Mouse (Mus musculus) left cerebral cortex, postnatal 36 days (tissue): ENCODE data around the gene Gm21988. TPM values are rescaled to one million over a fixed set of nuclear protein-coding genes. Genes with fewer than 3 reads are reported as not detected.

Source experiments
- DNase-seq, 2 experiments: peaks; one replicate each; pipeline ENCODE4 v3.0.0; 2021 to 2022; ENCODE audit warnings: low spot score in 2 of 2, mixed read lengths in 1 of 2
- intact Hi-C: fragments of 180-260 bp; cut with DNase I; formaldehyde crosslinking; loops from one replicate; pipeline ENCODE4 v1.15.1; 2025
- total RNA-seq, 2 experiments: library from RNA; stranded (reverse); gene quantifications; 2 replicates each; pipeline ENCODE4 v1.2.3; 2021

The Gm21988 gene
- total RNA-seq, 2 experiments from 2014 or later, result 5.3 to 6.4 TPM

GRCm38 (mm10) chr11:70238591-70239440 is 814 bp downstream of the Gm21988 start:
- DNase-seq, result peak in 1 of 2 experiments; percentile 9
- intact Hi-C loops, result no loop called here

GRCm38 (mm10) chr11:70237457-70238167 is 2.0 kb downstream of the Gm21988 start, which contains the start of gene 0610010K14Rik:
Gene 0610010K14Rik, minus strand, starts transcription at chr11:70237914.
- DNase-seq, result peak; percentile 98 to 99
- intact Hi-C loops, result no loop called here

GRCm38 (mm10) chr11:70236717-70237116 is 2.9 kb downstream of the Gm21988 start:
- DNase-seq, result no peak
- intact Hi-C loops, result no loop called here

- intact Hi-C loops, result no loop called here
These were observed 4.3 kb downstream of the Gm21988 start for GRCm38 (mm10) chr11:70235254-70235900.

GRCm38 (mm10) chr11:70234497-70234896 is 5.1 kb downstream of the Gm21988 start:
- intact Hi-C loops, result no loop called here
- DNase-seq, result no peak

More at GRCm38 (mm10) chr11:70235254-70235900, 4.3 kb downstream of the Gm21988 start:
- no peak for DNase-seq

GRCm38 (mm10) chr11:70234037-70234436 is 5.6 kb downstream of the Gm21988 start:
- intact Hi-C loops, result no loop called here
- no peak for DNase-seq

- DNase-seq, result no peak
- intact Hi-C loops, result no loop called here
These were observed 6.6 kb downstream of the Gm21988 start for GRCm38 (mm10) chr11:70233016-70233415.

GRCm38 (mm10) chr11:70232546-70232945 is 7.1 kb downstream of the Gm21988 start:
- DNase-seq, result peak; percentile 64 to 68
- intact Hi-C loops, result no loop called here

GRCm38 (mm10) chr11:70230239-70230727 is 9.3 kb downstream of the Gm21988 start:
- intact Hi-C loops, result no loop called here
- peak; percentile 74 to 82 for DNase-seq

GRCm38 (mm10) chr11:70229260-70230010 is 10.2 kb downstream of the Gm21988 start, which contains the start of gene Bcl6b:
Gene Bcl6b, minus strand, starts transcription at chr11:70229798.
- intact Hi-C loops, result no loop called here

GRCm38 (mm10) chr11:70228828-70229227 is 10.8 kb downstream of the Gm21988 start:
- DNase-seq, result peak; percentile 72 to 79
- intact Hi-C loops, result no loop called here

More at GRCm38 (mm10) chr11:70229260-70230010, 10.2 kb downstream of the Gm21988 start, which contains the start of gene Bcl6b:
- DNase-seq, result no peak

GRCm38 (mm10) chr11:70227661-70228245 is 11.9 kb downstream of the Gm21988 start:
- DNase-seq, result no peak
- intact Hi-C loops, result no loop called here

GRCm38 (mm10) chr11:70227126-70227525 is 12.5 kb downstream of the Gm21988 start:
- DNase-seq, result peak; percentile 40 to 58
- intact Hi-C loops, result no loop called here

- DNase-seq, result peak in 1 of 2 experiments; percentile 6
These were observed 13.1 kb downstream of the Gm21988 start for GRCm38 (mm10) chr11:70226602-70226890.

GRCm38 (mm10) chr11:70225798-70226601 is 13.6 kb downstream of the Gm21988 start:
- intact Hi-C loops, result no loop called here
- DNase-seq, result peak in 1 of 2 experiments; percentile 5

More at GRCm38 (mm10) chr11:70226602-70226890, 13.1 kb downstream of the Gm21988 start:
- intact Hi-C loops, result no loop called here

- intact Hi-C loops, result no loop called here
- no peak for DNase-seq
These were observed 15.9 kb downstream of the Gm21988 start for GRCm38 (mm10) chr11:70223724-70224123.

GRCm38 (mm10) chr11:70221603-70222500 is 17.8 kb downstream of the Gm21988 start:
- intact Hi-C loops, result no loop called here
- no peak for DNase-seq
